Mouse (Mus musculus): ENCODE measurements around the gene Ppp1r3e.

Gene Ppp1r3e

DNA sequence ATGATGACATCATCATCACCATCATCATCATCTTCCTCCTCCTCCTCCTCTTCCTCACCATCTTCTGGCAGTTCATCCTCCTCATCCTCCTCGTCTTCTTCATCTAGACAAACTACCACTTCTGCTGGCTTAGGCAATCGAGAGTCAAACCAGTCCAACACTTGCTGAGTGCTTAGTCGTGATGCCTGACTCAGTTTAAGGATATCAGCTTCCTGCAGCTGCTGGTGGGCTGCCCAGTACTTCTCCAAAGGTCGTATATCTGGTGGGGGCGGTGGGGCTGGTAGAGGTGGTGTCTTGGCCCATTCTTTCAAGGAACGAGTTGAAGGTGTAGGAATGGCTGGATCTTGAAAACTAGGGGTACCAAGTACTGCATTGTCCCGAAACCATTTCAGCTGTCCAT is 20.6 kb downstream of the Ppp1r3e start:
- TF ChIP-seq CTCF (conservative IDR thresholded peaks at IDR 0.05; ENCODE audit: low read length): no peak
- no peak for TF ChIP-seq NANOG (IDR thresholded peaks at IDR 0.05; ENCODE audit: borderline replicate concordance, low read length)
- TF ChIP-seq POU5F1 (IDR thresholded peaks at IDR 0.05; ENCODE audit: borderline replicate concordance, low read length): no peak
- no peaks in the 10 kb centered on the region for H3K27me3 ChIP-seq (ENCODE audit: insufficient read depth, low read length)

DNA sequence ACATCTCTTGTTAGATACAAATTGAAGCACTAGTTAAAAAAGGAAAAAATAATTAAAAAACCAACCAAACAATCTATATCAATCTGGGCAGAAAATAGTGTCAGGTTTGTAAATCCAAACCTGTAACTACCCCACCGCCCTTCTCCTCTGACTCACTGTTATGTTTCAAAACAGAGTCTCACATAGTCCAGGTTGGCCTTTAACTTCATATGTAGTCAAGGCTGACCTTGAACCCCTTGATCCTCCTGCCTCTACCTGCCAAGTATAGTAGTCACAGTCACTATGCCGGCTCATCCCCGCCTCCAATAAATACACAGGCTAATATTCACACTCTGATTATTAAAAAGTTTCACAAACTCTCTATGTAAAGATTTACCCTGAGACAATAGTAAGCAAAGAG is 21.6 kb downstream of the Ppp1r3e start:
- no peaks in the 10 kb centered on the region for H3K9me3 ChIP-seq (ENCODE audit: low read length)
- no peaks in the 10 kb centered on the region for H3K4me1 ChIP-seq (replicated peaks; ENCODE audit: low read depth, low read length)
- TF ChIP-seq POU5F1 (IDR thresholded peaks at IDR 0.05; ENCODE audit: borderline replicate concordance, low read length): no peak
- no peak for TF ChIP-seq NANOG (IDR thresholded peaks at IDR 0.05; ENCODE audit: borderline replicate concordance, low read length)
- TF ChIP-seq CTCF (conservative IDR thresholded peaks at IDR 0.05; ENCODE audit: low read length): no peak
- no peak overlapping the region for H3K4me3 ChIP-seq (replicated peaks; ENCODE audit: low read length)
- H3K36me3 ChIP-seq (ENCODE audit: insufficient read depth, low read length): 0 out of 2 replicates have a peak, but pooled peaks cover 4% of the 10 kb centered on the region
- H3K27me3 ChIP-seq (ENCODE audit: insufficient read depth, low read length): no peaks in the 10 kb centered on the region

More for the DNA sequence above, 20.6 kb downstream of the Ppp1r3e start:
- no peak overlapping the region for H3K4me3 ChIP-seq (replicated peaks; ENCODE audit: low read length)
- H3K9me3 ChIP-seq (ENCODE audit: low read length): no peaks in the 10 kb centered on the region
- H3K36me3 ChIP-seq (ENCODE audit: insufficient read depth, low read length): 0 out of 2 replicates have a peak, but pooled peaks cover 4% of the 10 kb centered on the region
- H3K4me1 ChIP-seq (replicated peaks; ENCODE audit: low read depth, low read length): no peaks in the 10 kb centered on the region

DNA sequence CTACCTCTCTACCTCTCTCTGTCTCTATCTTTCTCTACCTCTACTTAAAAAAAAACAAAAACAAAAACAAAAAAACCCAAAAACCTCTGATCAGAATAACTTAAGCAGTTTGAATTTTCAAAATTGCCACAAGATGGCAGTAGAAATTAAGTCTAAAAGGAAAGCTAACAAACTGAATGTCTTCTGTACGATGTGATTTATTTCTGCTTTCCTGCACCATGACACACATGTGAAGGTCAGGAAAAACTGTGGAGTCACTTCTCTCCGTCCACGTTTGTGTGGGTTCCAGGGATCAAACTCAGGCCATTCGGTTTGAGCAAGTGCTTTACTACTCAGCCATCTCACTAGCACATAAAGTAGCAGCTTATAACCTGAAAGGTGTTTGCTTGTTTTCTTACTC is 33.9 kb downstream of the Ppp1r3e start:
- Histone ChIP-seq H3K9me3 (ENCODE audit: low read length) (no peaks in the 10 kb centered on the region), H3K27me3 (ENCODE audit: insufficient read depth, low read length) (no peaks in the 10 kb centered on the region), H3K36me3 (ENCODE audit: insufficient read depth, low read length) (no peaks in the 10 kb centered on the region), H3K4me3 (replicated peaks; ENCODE audit: low read length) (no peak overlapping the region), H3K4me1 (replicated peaks; ENCODE audit: low read depth, low read length) (no peaks in the 10 kb centered on the region)
- TF ChIP-seq CTCF (conservative IDR thresholded peaks at IDR 0.05; ENCODE audit: low read length) (peak; percentile 11), NANOG (IDR thresholded peaks at IDR 0.05; ENCODE audit: borderline replicate concordance, low read length) (no peak)

DNA sequence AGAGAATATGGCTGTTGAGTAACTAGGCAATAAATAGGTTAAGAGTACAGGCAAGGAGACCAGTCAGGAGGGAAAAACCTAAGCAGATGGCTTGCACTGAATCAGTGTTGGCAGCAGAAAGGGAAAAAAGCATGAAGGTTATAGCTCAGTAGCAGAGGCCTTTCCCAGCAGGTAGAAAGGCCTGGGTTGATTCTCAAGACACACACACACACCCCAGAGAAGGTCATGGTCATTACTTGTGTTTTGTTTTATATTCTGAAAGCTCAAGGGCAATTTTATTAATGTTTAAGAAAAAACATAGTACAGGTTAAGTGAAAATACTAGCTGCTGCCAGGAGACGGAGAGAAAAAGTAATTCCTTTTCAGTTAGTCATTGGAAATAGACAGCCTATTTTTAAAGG is 53.6 kb downstream of the Ppp1r3e start:
- Histone ChIP-seq H3K4me1 (replicated peaks; ENCODE audit: low read depth, low read length) (no peaks in the 10 kb centered on the region), H3K9me3 (ENCODE audit: low read length) (no peaks in the 10 kb centered on the region), H3K27me3 (ENCODE audit: insufficient read depth, low read length) (no peaks in the 10 kb centered on the region), H3K36me3 (ENCODE audit: insufficient read depth, low read length) (no peaks in the 10 kb centered on the region), H3K4me3 (replicated peaks; ENCODE audit: low read length) (no peak overlapping the region)
- TF ChIP-seq CTCF (conservative IDR thresholded peaks at IDR 0.05; ENCODE audit: low read length): no peak

Data from E14TG2a.4 (cell line).